Mouse (Mus musculus) mouse trophoblast stem cell (cell line): Measurements from ENCODE around the gene Has3.

ENCODE experiments used
- in situ Hi-C, 2 experiments: fragments of 300-500 bp; cut with MseI, MboI; formaldehyde crosslinking; loops; 2 replicates in 1 of 2; 3 replicates in 1 of 2; pipeline ENCODE4 v1.15.1; 2025

The Has3 gene

DNA sequence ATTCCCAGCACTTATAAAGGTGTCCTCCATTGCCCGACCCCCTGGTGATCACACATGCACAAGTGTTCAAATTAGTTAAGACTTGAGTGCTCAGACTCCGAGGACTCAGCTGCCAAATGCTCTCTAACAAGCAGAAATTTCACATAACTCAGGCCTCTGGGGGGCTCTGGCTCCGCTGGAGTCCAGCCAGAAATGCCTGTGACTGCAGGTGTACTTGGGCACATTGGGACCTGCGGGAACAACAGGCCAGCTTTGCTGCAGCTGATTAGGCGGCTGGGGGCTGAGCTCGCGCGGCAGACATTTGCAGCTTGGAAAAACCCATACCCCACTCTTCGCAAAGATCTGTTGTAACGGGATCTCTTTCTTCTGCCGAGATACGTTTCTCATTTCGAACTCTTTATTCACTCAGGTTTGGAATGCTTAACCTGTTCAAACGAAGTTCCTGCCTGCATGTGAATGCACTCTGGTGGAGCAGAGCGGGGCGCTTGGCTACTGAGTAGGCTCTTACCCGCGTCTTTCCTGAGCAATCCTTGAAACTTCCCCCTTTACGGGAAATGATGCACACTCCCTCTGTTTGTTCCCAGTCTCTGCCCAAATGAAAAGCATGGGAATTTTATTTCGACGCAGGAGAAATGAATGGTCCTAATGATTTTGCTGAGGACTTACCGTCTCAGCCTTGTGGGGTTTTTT, 62.5 kb downstream of the Has3 start:
- in situ Hi-C loops: no loop called here

DNA sequence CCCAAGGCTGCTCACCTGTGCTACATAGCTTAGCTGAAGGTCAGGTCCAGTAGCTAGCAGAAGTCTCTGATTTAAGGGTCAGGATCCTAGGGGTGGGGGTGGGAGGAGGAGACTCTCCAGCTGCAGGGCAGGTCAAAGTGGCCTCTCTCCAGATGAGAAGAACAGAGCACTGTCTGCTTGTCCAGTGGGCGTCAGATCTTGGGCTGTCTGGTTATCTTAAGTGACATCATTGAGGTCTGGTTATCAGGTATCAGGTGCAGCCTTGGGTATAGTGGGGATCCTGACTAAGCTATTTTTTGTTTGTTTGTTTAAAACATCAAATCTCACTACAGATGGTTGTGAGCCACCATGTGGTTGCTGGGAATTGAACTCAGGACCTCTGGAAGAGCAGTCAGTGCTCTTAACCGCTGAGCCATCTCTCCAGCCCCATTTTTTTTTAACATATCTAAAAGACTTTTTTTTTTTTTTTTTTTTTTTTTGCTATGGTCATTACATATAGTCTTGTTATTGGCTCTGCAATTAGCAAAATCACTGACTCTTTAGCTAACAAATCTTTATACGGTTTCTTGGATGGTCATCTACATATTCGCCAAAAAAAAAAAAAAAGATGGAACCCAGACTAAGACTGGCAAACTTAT, 63.6 kb downstream of the Has3 start:
- in situ Hi-C loops: no loop called here
